Mouse (Mus musculus): Measurements from ENCODE around the gene Mllt6.

Gene Mllt6

GRCm38 (mm10) chr11:97662893-97663527, at the start of gene Mllt6:
Gene Mllt6 (plus strand): TSS chr11:97663414.
- TF ChIP-seq GATA4 (IDR thresholded peaks at IDR 0.05; ENCODE audit: insufficient replicate concordance, low read length): no peak

GRCm38 (mm10) chr11:97615276-97615675, 47.9 kb upstream of the Mllt6 start:
- no peak for TF ChIP-seq GATA4 (IDR thresholded peaks at IDR 0.05; ENCODE audit: insufficient replicate concordance, low read length)

GRCm38 (mm10) chr11:97618368-97618767, 44.8 kb upstream of the Mllt6 start:
- TF ChIP-seq GATA4 (IDR thresholded peaks at IDR 0.05; ENCODE audit: insufficient replicate concordance, low read length): no peak

- no peak for TF ChIP-seq GATA4 (IDR thresholded peaks at IDR 0.05; ENCODE audit: insufficient replicate concordance, low read length)
Measured at GRCm38 (mm10) chr11:97619391-97619795, 43.8 kb upstream of the Mllt6 start.

GRCm38 (mm10) chr11:97622440-97622839, 40.8 kb upstream of the Mllt6 start:
- TF ChIP-seq GATA4 (IDR thresholded peaks at IDR 0.05; ENCODE audit: insufficient replicate concordance, low read length): no peak

GRCm38 (mm10) chr11:97623166-97623565, 40.0 kb upstream of the Mllt6 start:
- TF ChIP-seq GATA4 (IDR thresholded peaks at IDR 0.05; ENCODE audit: insufficient replicate concordance, low read length): no peak

GRCm38 (mm10) chr11:97625551-97625950, 37.7 kb upstream of the Mllt6 start:
- no peak for TF ChIP-seq GATA4 (IDR thresholded peaks at IDR 0.05; ENCODE audit: insufficient replicate concordance, low read length)

GRCm38 (mm10) chr11:97626431-97626830, 36.8 kb upstream of the Mllt6 start:
- TF ChIP-seq GATA4 (IDR thresholded peaks at IDR 0.05; ENCODE audit: insufficient replicate concordance, low read length): no peak

GRCm38 (mm10) chr11:97626850-97627249, 36.4 kb upstream of the Mllt6 start:
- no peak for TF ChIP-seq GATA4 (IDR thresholded peaks at IDR 0.05; ENCODE audit: insufficient replicate concordance, low read length)

- TF ChIP-seq GATA4 (IDR thresholded peaks at IDR 0.05; ENCODE audit: insufficient replicate concordance, low read length): no peak
Measured at GRCm38 (mm10) chr11:97627556-97628302, 35.5 kb upstream of the Mllt6 start.

GRCm38 (mm10) chr11:97628303-97628567, 35.0 kb upstream of the Mllt6 start:
- TF ChIP-seq GATA4 (IDR thresholded peaks at IDR 0.05; ENCODE audit: insufficient replicate concordance, low read length): no peak

GRCm38 (mm10) chr11:97628568-97629518, 34.4 kb upstream of the Mllt6 start:
- no peak for TF ChIP-seq GATA4 (IDR thresholded peaks at IDR 0.05; ENCODE audit: insufficient replicate concordance, low read length)

- TF ChIP-seq GATA4 (IDR thresholded peaks at IDR 0.05; ENCODE audit: insufficient replicate concordance, low read length): no peak
Measured at GRCm38 (mm10) chr11:97629576-97629975, 33.6 kb upstream of the Mllt6 start, which contains the start of gene Epop. Gene Epop (minus strand): TSS chr11:97629702.

GRCm38 (mm10) chr11:97631046-97631445, 32.2 kb upstream of the Mllt6 start:
- no peak for TF ChIP-seq GATA4 (IDR thresholded peaks at IDR 0.05; ENCODE audit: insufficient replicate concordance, low read length)

- no peak for TF ChIP-seq GATA4 (IDR thresholded peaks at IDR 0.05; ENCODE audit: insufficient replicate concordance, low read length)
Measured at GRCm38 (mm10) chr11:97631500-97631899, 31.7 kb upstream of the Mllt6 start.

- TF ChIP-seq GATA4 (IDR thresholded peaks at IDR 0.05; ENCODE audit: insufficient replicate concordance, low read length): no peak
Measured at GRCm38 (mm10) chr11:97631938-97632337, 31.3 kb upstream of the Mllt6 start.
